Mouse (Mus musculus) embryonic facial prominence, embryonic 14.5 days (tissue): ENCODE data around the gene Zfp446. TPM values are rescaled to one million over a fixed set of nuclear protein-coding genes. Genes with fewer than 3 reads are reported as not detected.

Experiments
- ATAC-seq: fragments of 200-750 bp; cut with Nextera tagmentation; 2 replicates; pipeline ENCODE4 v1.8.0; 2017; ENCODE audit warnings: low read depth, moderate number of reproducible peaks, moderate TSS enrichment
- DNase-seq: peaks from one replicate; pipeline ENCODE4 v3.0.0-alpha.2; 2015; ENCODE audit warnings: low spot score
- H3K27ac ChIP-seq: fragments of 300-500 bp; sonication (generic); replicated peaks from 2 replicates; pipeline ENCODE4 v1.5.1; 2014; ENCODE audit warnings: low read depth, mild to moderate bottlenecking, low read length, moderate library complexity
- H3K27me3 ChIP-seq: fragments of 300-500 bp; sonication (generic); replicated peaks from 2 replicates; pipeline ENCODE4 v1.6.1; 2014; ENCODE audit warnings: low read length; ENCODE audit not compliant: control insufficient read depth, insufficient read depth
- H3K36me3 ChIP-seq: fragments of 300-500 bp; sonication (generic); 2 replicates; pipeline ENCODE4 v1.6.1; 2014; ENCODE audit warnings: low read length, mixed read lengths; ENCODE audit not compliant: control insufficient read depth, insufficient read depth
- H3K4me1 ChIP-seq: fragments of 300-500 bp; sonication (generic); 2 replicates; pipeline ENCODE4 v1.6.1; 2014; ENCODE audit warnings: antibody characterized with exemption, low read length; ENCODE audit not compliant: control insufficient read depth, insufficient read depth
- H3K4me2 ChIP-seq: fragments of 300-500 bp; sonication (generic); 2 replicates; pipeline ENCODE4 v1.6.1; 2014; ENCODE audit warnings: low read depth, mild to moderate bottlenecking, low read length, moderate library complexity, mixed read lengths
- H3K4me3 ChIP-seq: fragments of 300-500 bp; sonication (generic); 2 replicates; pipeline ENCODE4 v1.5.1; 2014; ENCODE audit warnings: low read depth, mild to moderate bottlenecking, low read length
- H3K9ac ChIP-seq: fragments of 300-500 bp; sonication (generic); 2 replicates; pipeline ENCODE4 v1.6.1; 2014; ENCODE audit warnings: low read depth, mild to moderate bottlenecking, low read length, moderate library complexity, mixed read lengths
- H3K9me3 ChIP-seq: fragments of 300-500 bp; sonication (generic); 2 replicates; pipeline ENCODE4 v1.6.1; 2016; ENCODE audit warnings: low read length; ENCODE audit not compliant: control insufficient read depth
- WGBS: fragments of 180-500 bp; shearing (Covaris S2); extraction: QIAGEN DNeasy Blood & Tissue Kit; methylation state at CpG from one replicate; pipeline ENCODE4 v1.1.7; 2014; 5-methylcytosine and 5-hydroxymethylcytosine counted together
- polyA plus RNA-seq: library from polyadenylated mRNA; unstranded; fragments of >200 nt; fragmentation: Nextera tagmentation; extraction: Ambion mirVana; gene quantifications from 2 replicates; pipeline ENCODE4 v1.2.1, GENCODE M21; 2014

Zfp446 gene
- polyA plus RNA-seq, 1 experiment from 2014 or later = 2.5 TPM

DNA sequence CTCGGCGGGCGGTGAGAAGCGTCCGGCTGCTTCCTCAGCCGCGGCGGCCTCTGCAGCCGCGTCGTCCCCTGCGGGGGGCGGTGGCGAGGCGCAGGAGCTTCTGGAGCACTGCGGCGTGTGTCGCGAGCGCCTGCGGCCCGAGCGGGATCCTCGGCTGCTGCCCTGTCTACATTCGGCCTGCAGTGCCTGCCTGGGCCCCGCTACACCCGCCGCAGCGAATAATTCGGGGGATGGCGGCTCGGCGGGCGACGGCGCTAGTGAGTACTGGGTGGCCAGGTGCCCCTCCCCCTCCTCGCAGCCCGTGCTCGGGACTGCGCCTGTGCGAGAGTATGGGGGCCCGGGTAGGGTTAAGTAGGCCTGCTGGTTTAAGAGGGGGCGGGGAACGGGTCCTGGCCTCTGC lies 47.2 kb downstream of the Zfp446 start:
- ATAC-seq (peak; percentile 48), DNase-seq (peak; percentile 80)
- H3K4me2 ChIP-seq = peak overlapping the region; percentile 82
- H3K36me3 ChIP-seq = peaks cover 45% of the 10 kb centered on the region
- H3K27ac ChIP-seq = peak overlapping the region; percentile 100
- no peaks in the 10 kb centered on the region for H3K9me3 ChIP-seq
- 0% methylated on average over 8 of the region's 44 CpGs for WGBS
- H3K27me3 ChIP-seq = no peaks in the 10 kb centered on the region
- H3K4me3 ChIP-seq = peak overlapping the region; percentile 96
- H3K9ac ChIP-seq = peak overlapping the region; percentile 97
- H3K4me1 ChIP-seq = peaks cover 12% of the 10 kb centered on the region; the same call in 1 of the 2 replicates

- Histone ChIP-seq H3K9me3 (no peaks in the 10 kb centered on the region), H3K4me2 (peak overlapping the region; percentile 82), H3K36me3 (peaks cover 53% of the 10 kb centered on the region), H3K9ac (peak overlapping the region; percentile 97), H3K4me1 (peaks cover 12% of the 10 kb centered on the region; the same call in 1 of the 2 replicates), H3K27ac (peak overlapping the region; percentile 100; the same call in 1 of the 2 replicates), H3K4me3 (peak overlapping the region; percentile 96), H3K27me3 (no peaks in the 10 kb centered on the region)
- DNase-seq (no peak), ATAC-seq (no peak)
- 17% methylated on average over 4 of the region's 4 CpGs for WGBS
Observed at GRCm38 (mm10) chr7:13025511-13026112, 48.0 kb downstream of the Zfp446 start.

- H3K36me3 ChIP-seq = peaks cover 76% of the 10 kb centered on the region
- no peak overlapping the region for H3K9ac ChIP-seq
- H3K27ac ChIP-seq = no peak overlapping the region
- no peaks in the 10 kb centered on the region for H3K27me3 ChIP-seq
- H3K4me1 ChIP-seq = peaks cover 18% of the 10 kb centered on the region; the same call in 1 of the 2 replicates
- H3K4me2 ChIP-seq = no peak overlapping the region
- no peaks in the 10 kb centered on the region for H3K9me3 ChIP-seq
- DNase-seq (no peak), ATAC-seq (no peak)
- no peak overlapping the region for H3K4me3 ChIP-seq
- 95% methylated on average over 4 of the region's 4 CpGs for WGBS
Observed at GRCm38 (mm10) chr7:13028986-13029385, 51.3 kb downstream of the Zfp446 start.

DNA sequence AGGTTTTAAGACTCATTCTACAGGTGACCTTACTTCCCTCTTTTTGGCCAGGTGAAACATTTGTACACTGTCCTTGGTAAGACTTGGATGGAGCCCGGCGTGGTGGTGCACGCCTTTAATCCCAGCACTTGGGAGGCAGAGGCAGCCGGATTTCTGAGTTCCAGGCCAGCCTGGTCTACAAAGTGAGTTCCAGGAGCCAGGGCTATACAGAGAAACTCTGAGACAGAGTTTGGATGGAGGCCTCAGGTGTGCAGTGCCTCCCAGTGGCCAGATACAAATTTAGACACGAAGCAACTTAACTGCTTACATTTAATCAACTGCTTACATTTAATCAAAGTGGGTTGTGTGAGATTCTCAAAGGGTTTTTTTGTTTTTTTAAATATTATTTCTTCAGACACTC lies 53.4 kb downstream of the Zfp446 start:
- no peak overlapping the region for H3K9ac ChIP-seq
- H3K4me2 ChIP-seq = no peak overlapping the region
- ATAC-seq (no peak), DNase-seq (no peak)
- peaks cover 81% of the 10 kb centered on the region for H3K36me3 ChIP-seq
- peaks cover 15% of the 10 kb centered on the region; the same call in 1 of the 2 replicates for H3K4me1 ChIP-seq
- H3K9me3 ChIP-seq = no peaks in the 10 kb centered on the region
- H3K4me3 ChIP-seq = no peak overlapping the region
- WGBS = 71% methylated on average over 5 of the region's 5 CpGs
- no peaks in the 10 kb centered on the region for H3K27me3 ChIP-seq
- H3K27ac ChIP-seq = no peak overlapping the region

- ATAC-seq (no peak), DNase-seq (no peak)
- no peaks in the 10 kb centered on the region for H3K9me3 ChIP-seq
- no peaks in the 10 kb centered on the region for H3K27me3 ChIP-seq
- peaks cover 17% of the 10 kb centered on the region for H3K4me1 ChIP-seq
- H3K27ac ChIP-seq = no peak overlapping the region
- 93% methylated on average over 2 of the region's 2 CpGs for WGBS
- no peak overlapping the region for H3K9ac ChIP-seq
- H3K4me2 ChIP-seq = no peak overlapping the region
- no peak overlapping the region for H3K4me3 ChIP-seq
- H3K36me3 ChIP-seq = peaks cover 76% of the 10 kb centered on the region
Observed at GRCm38 (mm10) chr7:13031983-13032382, 54.3 kb downstream of the Zfp446 start.

- H3K4me2 ChIP-seq = no peak overlapping the region
- no peaks in the 10 kb centered on the region for H3K9me3 ChIP-seq
- ATAC-seq (no peak), DNase-seq (no peak)
- no peaks in the 10 kb centered on the region for H3K27me3 ChIP-seq
- peaks cover 18% of the 10 kb centered on the region for H3K4me1 ChIP-seq
- WGBS = 92% methylated on average over 7 of the region's 7 CpGs
- no peak overlapping the region for H3K4me3 ChIP-seq
- no peak overlapping the region for H3K27ac ChIP-seq
- peaks cover 70% of the 10 kb centered on the region for H3K36me3 ChIP-seq
- H3K9ac ChIP-seq = no peak overlapping the region
Observed at GRCm38 (mm10) chr7:13032541-13032940, 54.9 kb downstream of the Zfp446 start.

- Histone ChIP-seq H3K9me3 (no peaks in the 10 kb centered on the region), H3K4me3 (peak overlapping the region; percentile 54), H3K4me1 (peaks cover 18% of the 10 kb centered on the region), H3K27ac (peak overlapping the region; percentile 93), H3K4me2 (peak overlapping the region; percentile 93), H3K9ac (peak overlapping the region; percentile 78), H3K27me3 (no peaks in the 10 kb centered on the region), H3K36me3 (peaks cover 60% of the 10 kb centered on the region)
- no peak for ATAC-seq
- WGBS = 41% methylated on average over 13 of the region's 13 CpGs
- DNase-seq = no peak
Observed at GRCm38 (mm10) chr7:13033451-13034147, 56.0 kb downstream of the Zfp446 start.

DNA sequence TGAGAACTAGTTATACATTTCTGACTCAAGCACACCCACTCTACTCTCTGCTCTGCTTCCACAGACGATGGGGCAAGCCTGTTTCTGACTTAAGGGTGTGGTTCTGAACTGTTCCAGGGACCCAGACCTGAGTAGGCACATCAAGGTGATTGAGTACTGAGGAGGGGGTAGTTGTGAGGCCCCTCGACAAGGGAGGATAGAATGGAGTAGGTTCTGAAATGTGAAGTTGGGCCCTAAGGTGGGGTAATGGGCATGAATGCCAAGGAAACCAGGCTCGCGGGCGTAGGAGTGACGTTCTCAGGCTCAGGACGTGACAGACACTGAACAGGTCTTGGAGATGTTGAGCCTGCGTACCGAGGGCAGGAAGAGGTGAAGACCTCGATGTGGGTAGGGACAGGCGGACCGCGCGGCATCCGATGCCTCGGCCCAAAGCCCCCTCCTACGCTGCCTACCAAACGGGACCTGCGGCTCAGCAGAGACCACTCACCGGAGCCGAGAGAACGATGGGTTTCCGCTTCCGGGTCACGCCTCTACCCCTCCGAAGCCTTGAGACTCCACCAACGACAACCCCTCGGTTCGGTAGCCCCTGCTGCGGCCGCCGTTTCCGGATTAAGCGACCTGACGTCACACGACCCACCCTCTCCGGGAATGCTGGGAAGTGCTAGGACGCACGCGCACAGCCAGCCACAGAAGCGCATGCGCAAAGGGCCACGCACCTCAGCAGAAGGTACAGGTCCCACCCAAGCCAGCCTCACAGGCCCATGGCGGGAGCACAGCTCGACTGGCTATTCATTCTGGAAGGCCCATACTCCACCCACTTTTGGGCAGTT lies 56.7 kb downstream of the Zfp446 start, which contains the start of gene Chmp2a:
Chmp2a (minus strand) TSS at position 660 of the 830 bp plus-strand sequence.
- ATAC-seq (peak; percentile 84), DNase-seq (peak; percentile 98)
- H3K27ac ChIP-seq = peak within 1 kb of the TSS; percentile 93
- no peaks in the 10 kb centered on the region for H3K27me3 ChIP-seq
- peak within 1 kb of the TSS; percentile 78 for H3K9ac ChIP-seq
- under 1% methylated on average over 32 of the region's 45 CpGs for WGBS
- peaks cover 26% of the 10 kb centered on the region for H3K4me1 ChIP-seq
- peak within 1 kb of the TSS; percentile 93 for H3K4me2 ChIP-seq
- no peaks in the 10 kb centered on the region for H3K9me3 ChIP-seq
- peaks cover 52% of the 10 kb centered on the region for H3K36me3 ChIP-seq
- H3K4me3 ChIP-seq = peak within 1 kb of the TSS; percentile 54
